Mouse (Mus musculus) bone marrow, adult 2 months (tissue): ENCODE measurements around the gene Zfp462.

Experiments
- CTCF ChIP-seq: fragments of 200-500 bp; IDR thresholded peaks from 2 replicates; pipeline ENCODE4 v1.5.1; 2011; ENCODE audit warnings: low read length, control low read depth; ENCODE audit not compliant: control insufficient read depth, insufficient read depth
- POLR2A ChIP-seq: fragments of 200-500 bp; IDR thresholded peaks from 2 replicates; pipeline ENCODE4 v1.6.1; 2011; ENCODE audit warnings: low read depth, mild to moderate bottlenecking, control low read depth, low read length, borderline replicate concordance; ENCODE audit not compliant: control insufficient read depth

- TF ChIP-seq POLR2A (no peak), CTCF (no peak)
Observed at GRCm38 (mm10) chr4:55127228-55127901, 182.5 kb downstream of the Zfp462 start.
